Mouse (Mus musculus): Measurements from ENCODE around the gene Pate3. TPM values are rescaled to one million over a fixed set of nuclear protein-coding genes. Genes with fewer than 3 reads are reported as not detected.

The Pate3 gene
- not detected in 2 replicates for polyA plus RNA-seq (2012)

GRCm38 (mm10) chr9:35648102-35648501 lies at the start of gene Pate3:
Gene Pate3 (minus strand): TSS chr9:35648202.
- TF ChIP-seq GATA1 (IDR thresholded peaks at IDR 0.05; ENCODE audit: low read length) = no peak

DNA sequence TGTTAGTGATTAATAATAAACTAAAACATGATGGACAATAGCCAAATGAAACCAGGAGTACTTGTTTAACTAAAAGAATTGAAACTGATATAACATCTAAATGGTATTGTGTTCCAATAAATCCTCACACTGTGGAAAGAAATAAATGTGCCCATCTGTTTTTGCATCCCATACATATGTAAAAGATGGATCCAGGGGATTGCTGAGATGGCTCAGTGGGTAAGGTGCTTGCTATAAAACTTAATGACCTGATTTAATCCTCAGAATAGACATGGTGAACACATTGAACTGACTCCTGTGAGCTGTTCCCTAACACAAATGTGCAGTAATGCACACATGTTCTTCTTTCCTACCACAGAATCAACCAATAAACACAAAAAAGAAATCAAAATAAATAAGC lies 43.9 kb upstream of the Pate3 start:
- TF ChIP-seq GATA1 (IDR thresholded peaks at IDR 0.05; ENCODE audit: low read length) = no peak

- no peak for TF ChIP-seq GATA1 (IDR thresholded peaks at IDR 0.05; ENCODE audit: low read length)
Measured at GRCm38 (mm10) chr9:35687013-35687412, 39.0 kb upstream of the Pate3 start, which contains the start of gene Pate1. Gene Pate1 (minus strand): TSS chr9:35687390.

- TF ChIP-seq GATA1 (IDR thresholded peaks at IDR 0.05; ENCODE audit: low read length) = no peak
Measured at GRCm38 (mm10) chr9:35673557-35673956, 25.6 kb upstream of the Pate3 start.

GRCm38 (mm10) chr9:35632981-35633380 lies 15.0 kb downstream of the Pate3 start:
- no peak for TF ChIP-seq GATA1 (IDR thresholded peaks at IDR 0.05; ENCODE audit: low read length)

GRCm38 (mm10) chr9:35614005-35614404 lies 34.0 kb downstream of the Pate3 start:
- TF ChIP-seq GATA1 (IDR thresholded peaks at IDR 0.05; ENCODE audit: low read length) = no peak

GRCm38 (mm10) chr9:35611841-35612240 lies 36.2 kb downstream of the Pate3 start, which contains the start of gene Pate4:
Gene Pate4 (minus strand): TSS chr9:35611941.
- TF ChIP-seq GATA1 (IDR thresholded peaks at IDR 0.05; ENCODE audit: low read length) = no peak

DNA sequence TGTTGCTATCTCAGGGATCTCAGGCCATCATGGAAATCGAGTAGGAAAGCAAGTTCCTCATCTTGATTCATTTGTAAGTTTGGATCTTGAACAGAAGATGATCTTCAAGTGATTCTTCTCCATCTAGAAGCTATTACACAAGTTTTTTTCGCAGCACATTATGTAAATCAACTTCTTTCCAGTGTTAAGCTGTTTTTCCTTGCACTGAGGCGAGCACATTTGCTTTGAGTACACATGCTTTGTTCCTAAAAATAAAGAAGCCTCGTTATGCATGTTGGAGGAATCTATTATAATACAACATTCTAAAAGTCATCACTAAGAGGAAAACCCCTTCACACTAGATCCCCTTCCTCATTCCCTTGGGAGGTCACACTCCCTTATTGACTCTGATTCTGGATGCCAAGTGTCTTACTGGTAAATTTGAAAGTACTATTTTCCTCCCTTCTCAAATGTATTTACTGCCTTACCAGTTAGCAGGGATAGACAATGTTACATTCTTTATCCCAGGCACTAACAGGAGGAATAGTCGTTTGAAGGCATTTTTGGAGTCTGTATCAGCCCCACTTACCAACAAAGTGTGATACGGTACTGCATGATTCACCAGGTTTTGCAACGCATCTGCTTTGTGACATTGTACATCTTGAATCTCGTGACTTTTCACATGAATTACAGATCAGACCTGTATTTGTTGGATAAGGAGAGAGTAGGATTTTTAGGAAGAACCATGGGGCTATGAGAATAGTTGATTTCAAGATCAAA lies 40.2 kb downstream of the Pate3 start:
- no peak for TF ChIP-seq GATA1 (IDR thresholded peaks at IDR 0.05; ENCODE audit: low read length)

Other genes with a start within 250 kb of the Pate3 start
- gene Cdon, start 227.1 kb downstream of the Pate3 start, polyA plus RNA-seq (2012) = 0.03 TPM in 1 of 2 replicates, not detected in the other
- gene Gm1113, start 129.9 kb downstream of the Pate3 start, polyA plus RNA-seq (2012) = not detected in 2 replicates
- gene Ddx25, start 89.7 kb downstream of the Pate3 start, polyA plus RNA-seq (2012) = not detected in 2 replicates
- 0.92 and 1.4 TPM in 2 replicates for gene Pus3, start 89.6 kb downstream of the Pate3 start, polyA plus RNA-seq (2012)
- 0.30 and 0.33 TPM in 2 replicates for gene Pate2, start 77.9 kb downstream of the Pate3 start, polyA plus RNA-seq (2012)
- gene Hyls1, start 77.8 kb downstream of the Pate3 start, polyA plus RNA-seq (2012) = 2.4 and 3.0 TPM in 2 replicates
- gene Pate4, start 36.3 kb downstream of the Pate3 start, polyA plus RNA-seq (2012) = not detected in 2 replicates
- gene Pate1, start 39.2 kb upstream of the Pate3 start, polyA plus RNA-seq (2012) = not detected in 2 replicates
- not detected in 2 replicates for gene Gm17677, start 92.8 kb upstream of the Pate3 start, polyA plus RNA-seq (2012)
- not detected in 2 replicates for gene Gm17727, start 129.9 kb upstream of the Pate3 start, polyA plus RNA-seq (2012)
- not detected in 2 replicates for gene Gm27235, start 141.9 kb upstream of the Pate3 start, polyA plus RNA-seq (2012)
- not detected in 2 replicates for gene D730048I06Rik, start 141.9 kb upstream of the Pate3 start, polyA plus RNA-seq (2012)
- not detected in 2 replicates for gene 9230110F15Rik, start 195.9 kb upstream of the Pate3 start, polyA plus RNA-seq (2012)